Mouse (Mus musculus) gastrocnemius, postnatal 10 days (tissue): ENCODE results near the gene Krtap12-1. TPM values are rescaled to one million over a fixed set of nuclear protein-coding genes. Genes with fewer than 3 reads are reported as not detected.
"Not testable (repeated sequence)": the region's sequence is repeated elsewhere in the genome, so short reads cannot be mapped to it uniquely, and the experiment has no call there.

Experiments
- DNase-seq: peaks from one replicate; pipeline ENCODE4 v3.0.0; 2021; ENCODE audit warnings: mixed read lengths
- long read RNA-seq, 2 experiments: library from polyadenylated mRNA; stranded (forward); transcript quantifications; one replicate each; pipeline ENCODE4 v2.0.0; 2021
- total RNA-seq, 2 experiments: library from RNA; stranded (reverse); gene quantifications; 2 replicates each; pipeline ENCODE4 v1.2.3; 2021

Gene Krtap12-1
- total RNA-seq: not detected
- long read RNA-seq, experiment 1: 0 reads
- long read RNA-seq, experiment 2: 0 reads

- not testable (repeated sequence) for DNase-seq
Observed at GRCm38 (mm10) chr10:77720299-77720698, at the start of gene Krtap12-1. Gene Krtap12-1, plus strand, starts transcription at chr10:77720599.

DNA sequence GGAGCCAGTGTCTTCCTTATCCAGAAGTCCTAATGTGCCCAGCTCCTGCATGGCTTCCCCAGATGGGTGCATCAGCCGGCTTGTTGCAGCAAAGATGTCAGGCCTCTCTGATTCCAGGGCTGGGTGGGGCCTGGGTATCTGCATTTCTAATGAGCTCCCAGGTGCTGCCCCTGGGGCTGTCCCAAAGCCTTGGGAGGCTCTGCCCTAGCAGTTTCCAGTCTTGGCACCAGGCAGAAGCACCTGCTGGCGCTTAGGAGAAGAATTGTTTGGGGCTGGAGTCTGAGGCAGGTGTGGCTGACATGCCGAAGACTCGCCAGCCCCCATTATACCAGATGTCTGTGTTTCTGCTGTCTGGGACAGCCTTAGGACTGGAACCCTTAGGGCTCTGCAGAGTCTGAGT lies 49.7 kb upstream of the Krtap12-1 start:
- DNase-seq: no peak

DNA sequence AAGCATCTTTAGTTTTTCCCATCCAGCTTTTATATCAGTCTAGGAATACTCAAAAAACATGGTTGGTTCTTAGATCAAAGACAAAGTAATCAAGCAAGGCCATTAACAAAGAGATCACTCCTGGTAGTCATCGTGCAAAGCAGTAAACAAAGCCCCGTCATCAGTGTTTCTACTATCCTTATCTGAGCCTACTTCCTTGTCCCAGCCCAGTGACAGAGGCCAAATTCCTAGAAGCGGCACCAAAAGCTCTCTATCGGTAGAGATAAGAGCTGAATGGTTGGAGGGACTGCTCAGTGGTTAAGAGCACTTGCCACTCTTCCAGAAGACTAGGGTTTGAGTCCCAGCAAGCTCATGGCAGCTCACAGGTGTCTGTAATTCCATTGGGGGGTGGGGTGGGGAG lies 48.9 kb upstream of the Krtap12-1 start:
- DNase-seq: no peak

DNA sequence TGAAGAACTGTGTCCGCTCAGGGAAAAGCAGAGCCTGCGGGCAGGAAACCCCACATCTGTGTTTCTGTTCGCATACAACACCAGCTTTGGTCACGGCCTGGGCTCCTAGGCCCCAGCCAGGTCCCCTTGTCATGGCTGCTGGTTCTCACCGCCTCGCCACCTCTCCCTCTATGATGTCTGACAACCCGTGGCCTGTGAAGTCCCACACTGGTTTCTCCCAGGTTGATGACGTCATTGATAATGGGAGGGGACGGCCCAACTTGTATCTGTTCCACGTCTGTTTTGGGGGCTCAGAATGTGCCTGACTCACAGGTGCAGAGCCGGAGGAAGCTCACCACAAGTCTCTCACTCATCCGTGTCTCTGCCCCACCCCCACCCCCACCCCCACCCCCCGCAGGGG lies 46.6 kb upstream of the Krtap12-1 start:
- DNase-seq: no peak

DNA sequence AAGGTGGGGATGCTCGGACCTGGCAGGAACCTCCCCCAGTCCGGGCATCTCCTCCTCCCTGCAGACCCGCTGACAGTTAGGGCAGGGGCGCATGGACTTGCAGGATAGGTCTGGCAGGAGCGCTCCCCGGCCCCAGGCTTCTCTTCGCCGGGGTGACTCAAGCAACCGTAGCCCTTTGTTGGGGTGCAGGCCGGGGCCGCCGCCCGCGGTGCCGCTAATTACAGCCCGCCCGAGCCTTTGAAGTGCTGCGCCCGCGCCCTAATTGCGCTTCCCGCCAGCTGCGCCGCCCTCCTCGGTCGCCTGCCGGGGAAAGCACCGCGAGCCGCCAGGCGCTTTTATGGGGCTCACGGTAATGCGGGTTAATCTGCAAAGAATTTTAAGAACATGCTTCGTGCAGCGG lies 42.8 kb upstream of the Krtap12-1 start:
- DNase-seq: no peak

DNA sequence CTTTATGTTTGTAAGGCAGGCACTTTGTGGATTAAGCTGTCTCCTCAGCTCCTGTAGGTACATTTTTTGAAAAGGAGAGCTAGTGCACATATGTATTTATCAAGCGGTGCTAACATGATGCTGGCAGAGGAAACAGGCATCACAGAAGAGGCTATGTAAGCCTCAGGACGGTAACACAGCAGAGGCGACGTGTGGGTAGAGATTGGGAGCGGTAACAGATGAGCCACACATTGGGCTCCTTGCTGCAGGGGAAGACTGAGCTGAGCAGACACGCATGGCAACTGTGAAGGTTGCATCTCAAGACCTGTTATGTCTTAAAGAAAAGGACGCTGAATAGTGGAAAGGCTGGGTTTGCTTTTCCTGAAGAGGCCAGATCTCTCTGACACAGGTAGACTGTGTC lies 37.4 kb upstream of the Krtap12-1 start:
- no peak for DNase-seq

GRCm38 (mm10) chr10:77684181-77684580 lies 36.2 kb upstream of the Krtap12-1 start:
- DNase-seq: no peak

DNA sequence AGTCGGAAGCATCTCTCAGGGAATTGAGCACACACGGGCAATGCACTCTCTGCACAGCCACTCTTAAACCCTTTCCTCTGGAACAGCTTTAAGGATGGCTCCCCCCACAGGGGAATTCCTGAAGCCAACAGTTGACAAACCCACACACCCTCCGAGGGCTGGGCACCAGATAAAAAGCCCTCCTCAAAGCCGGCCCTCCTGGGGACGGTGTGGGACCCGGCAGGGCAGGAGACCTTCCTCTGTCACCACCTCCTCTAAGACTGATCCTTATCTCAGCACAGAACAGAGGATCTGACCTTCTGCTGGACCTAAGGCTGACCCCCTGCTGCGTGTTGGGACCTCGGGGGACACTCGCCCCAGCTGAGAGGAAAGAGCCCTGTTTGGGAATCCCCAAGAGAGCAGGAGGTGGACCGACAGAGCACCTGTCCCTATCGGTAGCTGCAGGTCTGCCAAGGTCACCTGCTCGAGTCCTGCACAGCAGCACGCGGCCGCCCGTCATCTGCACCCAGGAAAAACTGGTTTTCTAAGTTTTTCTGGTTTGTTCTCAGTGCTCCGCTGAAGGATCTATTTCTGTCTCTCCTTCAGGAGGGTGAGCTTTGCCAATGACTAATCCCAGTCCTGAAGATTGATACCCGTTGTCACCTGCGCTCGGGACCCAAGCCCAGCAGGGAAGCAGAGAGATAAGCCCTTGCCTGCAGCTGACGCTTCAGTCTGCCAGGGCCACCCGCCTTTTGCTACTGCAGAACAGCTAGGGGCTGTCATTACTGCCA lies 34.3 kb upstream of the Krtap12-1 start, which contains the start of gene Tspear:
Gene Tspear (plus strand): TSS at position 675 of the 770 bp plus-strand sequence.
- no peak for DNase-seq

DNA sequence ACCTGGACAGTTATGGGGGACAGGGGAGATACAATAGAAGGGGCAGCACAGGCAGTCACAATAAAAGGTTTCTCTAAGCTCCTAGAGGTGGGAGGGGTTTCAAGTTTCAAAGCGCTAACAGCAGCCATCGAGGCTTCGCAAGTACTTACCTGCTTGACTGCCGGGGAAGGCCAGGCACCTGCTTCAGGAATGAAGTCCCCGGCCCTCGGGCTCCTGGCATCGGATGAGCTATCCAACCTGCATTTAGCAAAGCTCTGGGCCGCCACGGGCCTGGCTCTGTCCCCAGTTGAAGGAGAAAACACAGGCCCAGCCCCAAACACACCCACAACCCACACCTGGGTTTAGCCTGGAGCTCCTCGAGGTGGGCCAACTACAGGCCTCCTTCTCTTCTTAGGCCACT lies 33.4 kb upstream of the Krtap12-1 start:
- DNase-seq: no peak

DNA sequence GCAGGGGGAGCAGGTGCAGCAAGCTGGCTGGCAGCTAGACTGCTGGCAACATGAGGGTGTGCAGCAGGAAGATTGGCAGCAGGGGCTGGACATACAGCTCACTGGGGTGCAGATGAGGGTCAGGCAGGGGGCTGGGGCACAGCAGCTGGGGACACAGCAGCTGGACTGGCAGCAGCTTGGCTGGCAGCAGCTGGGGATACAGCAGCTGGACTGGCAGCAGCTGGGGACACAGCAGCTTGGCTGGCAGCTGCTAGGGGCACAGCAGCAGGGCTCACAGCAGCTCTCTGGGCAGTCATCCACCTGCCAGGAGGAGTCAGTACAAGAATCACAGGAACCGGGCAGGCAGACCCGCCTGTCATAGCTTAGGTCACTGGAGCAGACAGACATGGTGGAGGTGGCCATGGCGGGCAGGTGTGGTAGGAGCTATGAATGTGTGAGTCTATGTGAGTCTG lies 30.0 kb upstream of the Krtap12-1 start, which contains the start of gene Gm19402:
Gene Gm19402 (minus strand): TSS at position 402 of the 452 bp plus-strand sequence.
- DNase-seq: not testable (repeated sequence)

- DNase-seq: no peak
Observed at GRCm38 (mm10) chr10:77697133-77697532, 23.3 kb upstream of the Krtap12-1 start, which contains the start of gene Gm9508. Gene Gm9508, minus strand, starts transcription at chr10:77697233.

GRCm38 (mm10) chr10:77706326-77706725 lies 14.1 kb upstream of the Krtap12-1 start, which contains the start of gene Gm10272:
Gene Gm10272, plus strand, starts transcription at chr10:77706626.
- DNase-seq: no peak

GRCm38 (mm10) chr10:77709831-77710230 lies 10.6 kb upstream of the Krtap12-1 start:
- no peak for DNase-seq

- DNase-seq: not testable (repeated sequence)
Observed at GRCm38 (mm10) chr10:77711157-77711556, 9.2 kb upstream of the Krtap12-1 start, which contains the start of gene Gm10024. Gene Gm10024, plus strand, starts transcription at chr10:77711457.

DNA sequence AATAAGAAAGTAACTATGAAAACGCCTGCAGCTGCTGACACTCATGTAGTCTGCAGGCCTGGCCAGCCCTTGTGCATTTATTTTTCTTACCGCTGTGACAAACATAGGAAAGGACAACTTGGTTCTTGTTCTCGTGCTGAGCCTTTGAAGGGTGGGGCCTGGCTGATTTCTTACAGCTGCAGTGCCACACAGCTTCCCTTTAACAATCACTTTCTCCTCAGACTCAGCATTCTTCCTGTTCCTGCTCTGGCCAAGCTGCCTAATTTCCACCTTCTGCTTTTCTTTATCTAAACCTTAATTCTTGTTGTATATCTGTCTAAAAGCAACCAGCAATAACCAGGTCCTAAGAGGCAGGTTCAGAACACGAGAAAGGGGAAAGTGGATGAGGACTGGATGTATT lies 6.7 kb upstream of the Krtap12-1 start:
- DNase-seq: no peak

GRCm38 (mm10) chr10:77715507-77715906 lies 4.9 kb upstream of the Krtap12-1 start, which contains the start of gene Gm10142:
Gene Gm10142, plus strand, starts transcription at chr10:77715807.
- no peak for DNase-seq

DNA sequence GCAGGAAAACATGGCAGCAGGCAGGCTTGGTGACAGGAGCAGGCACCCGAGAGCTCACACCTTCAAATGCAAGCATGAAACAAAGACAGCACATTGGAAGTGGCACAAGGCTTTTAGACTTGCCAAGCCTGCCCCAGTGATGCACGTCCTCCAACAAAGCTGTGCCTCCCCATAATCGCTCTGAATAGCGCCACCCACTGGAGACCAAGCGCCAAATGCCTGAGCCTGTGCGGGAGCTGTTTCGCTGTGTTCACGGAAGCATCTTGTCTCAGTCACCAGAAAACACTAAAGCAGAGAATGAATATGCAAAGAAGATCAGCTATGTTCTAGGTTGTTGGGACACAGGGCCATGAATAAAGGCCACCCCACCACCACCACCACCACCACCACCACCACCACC lies 4.5 kb downstream of the Krtap12-1 start:
- DNase-seq: no peak

GRCm38 (mm10) chr10:77726186-77726585 lies 5.8 kb downstream of the Krtap12-1 start, which contains the start of gene Gm10100:
Gene Gm10100, plus strand, starts transcription at chr10:77726486.
- DNase-seq: no peak

DNA sequence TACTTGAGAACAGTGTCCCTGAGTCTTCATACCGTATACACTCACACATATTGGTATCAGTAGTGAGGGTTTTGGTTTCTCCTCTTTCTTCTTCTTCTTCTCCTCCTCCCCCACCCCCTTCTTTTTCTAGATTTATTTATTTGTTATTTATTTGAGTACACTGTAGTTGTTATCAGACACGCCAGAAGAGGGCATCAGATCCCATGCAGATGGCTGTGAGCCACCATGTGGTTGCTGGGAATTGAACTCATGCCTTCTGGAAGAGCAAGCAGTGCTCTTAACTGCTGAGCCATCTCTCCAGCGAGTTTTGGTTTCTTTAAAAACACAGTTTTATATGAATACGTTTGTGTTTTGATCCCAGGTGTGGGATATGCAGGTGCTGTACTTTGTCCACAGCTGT lies 7.9 kb downstream of the Krtap12-1 start:
- DNase-seq: no peak

- DNase-seq: no peak
Observed at GRCm38 (mm10) chr10:77729241-77729640, 8.8 kb downstream of the Krtap12-1 start.

DNA sequence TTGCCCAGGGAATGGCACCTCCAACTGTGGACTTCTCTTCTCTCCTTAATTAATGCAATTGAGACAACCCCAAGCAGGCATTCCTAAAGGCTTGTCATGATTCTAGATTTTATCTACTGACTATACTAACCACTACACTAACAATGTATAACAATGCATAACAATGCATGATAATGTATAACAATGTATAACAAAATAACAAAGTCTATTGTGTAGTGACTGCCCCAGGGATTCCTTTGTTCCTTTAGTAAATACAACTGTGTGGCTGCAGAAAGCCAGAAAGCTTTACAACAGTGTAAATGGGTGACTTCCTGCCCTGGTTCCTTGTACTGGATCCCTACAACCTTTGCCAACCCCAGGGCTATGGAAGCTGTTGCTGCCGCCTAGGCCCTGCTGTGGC lies 15.5 kb downstream of the Krtap12-1 start:
- DNase-seq: no peak

- DNase-seq: no peak
Observed at GRCm38 (mm10) chr10:77738929-77739328, 18.5 kb downstream of the Krtap12-1 start.

DNA sequence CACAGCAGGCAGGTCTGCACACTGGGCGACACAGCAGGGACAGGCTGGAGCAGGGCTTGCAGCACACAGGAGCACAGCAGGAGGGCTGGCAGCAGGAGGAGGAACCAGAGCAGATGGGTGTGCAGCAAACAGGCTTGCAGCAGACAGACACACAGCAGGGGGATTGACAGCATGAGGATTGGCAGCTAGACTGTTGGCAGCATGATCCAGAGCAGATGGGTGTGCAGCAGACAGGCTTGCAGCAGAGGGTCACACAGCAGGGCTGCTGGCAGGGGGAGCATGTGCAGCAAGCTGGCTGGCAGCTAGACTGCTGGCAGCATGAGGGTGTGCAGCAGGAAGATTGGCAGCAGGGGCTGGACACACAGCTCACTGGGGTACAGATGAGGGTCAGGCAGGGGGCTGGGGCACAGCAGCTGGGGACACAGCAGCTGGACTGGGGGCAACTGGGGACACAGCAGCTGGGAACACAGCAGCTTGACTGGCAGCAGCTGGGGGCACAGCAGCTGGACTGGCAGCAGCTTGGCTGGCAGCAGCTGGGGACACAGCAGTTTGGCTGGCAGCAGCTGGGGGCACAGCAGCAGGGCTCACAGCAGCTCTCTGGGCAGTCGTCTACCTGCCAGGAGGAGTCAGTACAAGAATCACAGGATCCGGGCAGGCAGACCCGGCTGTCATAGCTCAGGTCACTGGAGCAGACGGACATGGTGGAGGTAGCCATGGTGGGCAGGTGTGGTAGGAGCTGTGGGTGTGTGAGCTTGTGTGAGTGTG lies 21.7 kb downstream of the Krtap12-1 start, which contains the start of gene Gm18596:
Gene Gm18596 (minus strand): TSS at position 715 of the 765 bp plus-strand sequence.
- not testable (repeated sequence) for DNase-seq
